Mouse (Mus musculus) lung, postnatal 25 days (tissue): Measurements from ENCODE around the gene Tnni3k.

ENCODE experiments used
- DNase-seq: peaks from one replicate; pipeline ENCODE4 v3.0.0; 2022; ENCODE audit warnings: low spot score

The Tnni3k gene

DNA sequence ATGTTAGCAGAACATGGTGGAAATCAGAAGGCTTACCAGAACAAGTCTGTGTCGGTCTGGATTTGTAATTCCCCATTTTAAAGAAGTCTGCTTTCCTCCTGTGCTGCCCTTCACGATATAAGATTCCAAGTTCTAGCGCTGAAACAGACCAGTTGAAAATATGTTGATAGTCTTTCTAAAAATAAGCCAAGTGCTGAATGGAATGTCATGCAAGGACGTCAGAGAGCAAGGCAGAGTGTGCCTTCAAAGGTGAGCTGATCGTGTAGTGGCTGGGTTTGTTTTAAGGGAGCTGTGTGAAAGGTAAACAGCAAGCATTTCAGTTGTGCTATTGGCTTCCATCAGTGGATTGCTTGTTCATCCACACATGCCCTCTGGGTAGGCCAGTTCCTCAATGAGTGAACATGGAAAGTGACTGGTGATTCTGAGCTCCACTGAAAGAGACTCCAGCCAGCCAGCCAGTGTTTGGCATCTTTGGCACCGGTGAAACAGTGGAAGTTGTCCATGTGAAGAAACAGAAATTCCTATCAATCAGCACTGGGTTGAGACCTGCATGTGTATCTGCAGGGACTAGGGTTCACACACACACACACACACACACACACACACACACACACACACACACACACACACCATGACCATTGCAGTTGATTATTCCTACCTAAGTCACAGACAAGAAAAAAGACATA is at the start of gene Tnni3k:
Gene Tnni3k, minus strand, starts transcription at position 177 of the 686 bp plus-strand sequence.
- no peak for DNase-seq

DNA sequence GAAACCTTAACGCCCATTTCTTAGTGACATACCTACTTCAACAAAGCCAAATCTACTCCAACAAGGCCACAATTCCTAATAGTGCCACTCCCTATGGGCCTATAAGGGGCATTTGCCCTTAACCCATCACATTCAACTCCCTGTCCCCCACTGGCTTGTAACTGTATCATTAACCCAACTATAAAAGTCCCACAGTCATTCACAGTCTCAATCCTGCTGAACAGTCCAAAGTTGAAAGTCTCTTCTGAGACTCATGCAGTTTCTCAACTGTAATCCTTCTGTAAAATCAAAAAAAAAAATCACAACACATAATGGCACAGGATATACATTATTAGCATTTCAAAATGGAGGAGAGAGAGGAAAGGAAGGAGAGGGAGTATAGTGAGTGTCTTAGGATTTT is 44.1 kb upstream of the Tnni3k start:
- no peak for DNase-seq

DNA sequence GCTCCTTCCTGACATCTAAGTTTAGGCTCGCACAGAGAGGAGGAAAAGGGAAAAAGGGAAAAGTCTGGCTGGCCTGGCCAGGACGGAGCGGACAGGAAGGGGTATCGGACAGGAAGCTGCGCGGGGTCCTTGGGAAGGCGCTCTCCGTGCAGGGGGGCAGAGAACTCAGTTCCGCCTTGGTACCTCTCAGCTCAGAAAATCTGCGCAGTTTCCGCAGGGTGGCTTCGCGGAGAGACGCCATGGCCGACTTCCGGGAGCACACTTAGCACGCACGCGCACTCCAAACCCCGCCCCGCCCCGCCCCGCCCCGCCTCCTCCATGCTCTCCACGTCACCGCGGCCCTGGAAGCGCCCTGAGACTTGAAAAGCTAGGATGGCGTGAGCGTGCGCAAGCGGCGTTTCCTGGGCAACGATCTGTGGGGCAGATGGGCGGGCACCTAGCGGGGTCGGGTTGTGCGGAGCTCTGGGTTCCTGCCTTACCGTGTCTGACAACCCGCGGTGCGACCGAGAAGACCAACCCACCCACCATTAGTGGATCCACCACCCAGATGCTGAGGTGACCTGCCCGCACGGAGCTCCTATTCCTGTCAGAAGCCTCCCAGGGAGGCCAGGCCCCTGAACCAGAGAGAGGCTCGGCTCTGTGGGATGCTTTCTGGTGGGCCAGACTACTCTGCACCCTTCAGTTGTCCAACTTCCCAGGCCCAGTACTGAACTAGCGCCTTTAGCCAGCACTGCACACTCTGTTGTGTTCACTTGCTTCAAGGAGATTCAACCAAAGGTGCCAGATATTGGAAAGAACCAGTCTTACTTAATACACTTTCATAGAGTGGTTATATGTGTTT is 38.1 kb upstream of the Tnni3k start, which contains the start of the genes Fpgt and Lrriq3:
Gene Fpgt, minus strand, starts transcription at position 288 of the 841 bp plus-strand sequence.
Gene Lrriq3, plus strand, starts transcription at position 319 of the 841 bp plus-strand sequence.
- DNase-seq: peak; percentile 88

DNA sequence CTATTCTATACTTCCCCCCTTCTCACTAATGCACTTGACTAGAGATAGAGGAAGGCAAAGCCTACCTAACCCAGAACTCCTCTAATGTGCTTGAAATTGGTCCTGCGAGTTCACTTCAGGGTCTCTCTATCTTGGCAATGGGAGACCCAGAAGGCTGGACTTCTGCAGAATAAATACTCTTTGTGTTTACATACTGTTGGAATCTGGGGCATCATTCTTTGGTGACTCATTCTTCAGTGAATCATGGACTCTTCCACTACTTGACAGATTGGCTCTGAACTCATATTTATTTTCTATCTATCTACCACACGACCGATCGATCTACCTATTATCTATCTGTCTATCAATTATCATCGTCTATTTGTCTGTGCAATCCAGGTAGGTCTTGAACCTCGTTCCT is 36.9 kb upstream of the Tnni3k start:
- no peak for DNase-seq

DNA sequence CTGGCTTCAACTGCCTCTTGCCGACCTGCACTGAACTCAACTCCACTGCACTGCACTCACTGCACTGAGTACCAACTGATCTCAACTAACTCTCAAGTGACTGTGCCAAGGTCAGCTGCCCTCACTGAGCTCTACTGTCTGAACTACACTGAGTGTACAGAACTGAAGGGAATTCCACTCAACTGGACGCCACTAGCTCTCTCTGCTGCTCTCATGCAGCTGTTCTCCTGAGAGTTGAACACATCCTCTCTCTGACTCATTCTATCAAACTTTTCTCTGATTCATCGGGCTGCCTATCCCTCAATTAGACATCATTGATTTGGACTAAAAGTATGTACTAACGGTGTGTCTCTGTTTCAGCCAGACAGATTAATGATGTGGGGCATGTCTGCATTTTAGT is 22.7 kb upstream of the Tnni3k start:
- no peak for DNase-seq

DNA sequence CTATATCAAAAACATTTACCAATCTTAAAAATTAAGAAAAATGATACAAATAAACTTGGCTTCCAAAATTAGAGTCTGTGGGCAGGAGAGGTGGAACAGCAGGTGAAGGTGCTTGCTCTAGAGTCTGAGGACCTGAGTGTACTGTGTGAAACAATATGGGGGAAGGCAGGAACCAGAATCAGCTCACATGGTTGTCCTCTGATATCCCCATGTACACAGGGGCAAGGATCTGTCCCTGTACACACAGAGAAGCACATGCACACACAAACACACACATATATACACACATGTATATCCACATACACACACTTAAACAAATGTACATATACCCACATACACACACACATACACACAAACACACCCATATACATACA is 4.2 kb upstream of the Tnni3k start:
- no peak for DNase-seq

DNA sequence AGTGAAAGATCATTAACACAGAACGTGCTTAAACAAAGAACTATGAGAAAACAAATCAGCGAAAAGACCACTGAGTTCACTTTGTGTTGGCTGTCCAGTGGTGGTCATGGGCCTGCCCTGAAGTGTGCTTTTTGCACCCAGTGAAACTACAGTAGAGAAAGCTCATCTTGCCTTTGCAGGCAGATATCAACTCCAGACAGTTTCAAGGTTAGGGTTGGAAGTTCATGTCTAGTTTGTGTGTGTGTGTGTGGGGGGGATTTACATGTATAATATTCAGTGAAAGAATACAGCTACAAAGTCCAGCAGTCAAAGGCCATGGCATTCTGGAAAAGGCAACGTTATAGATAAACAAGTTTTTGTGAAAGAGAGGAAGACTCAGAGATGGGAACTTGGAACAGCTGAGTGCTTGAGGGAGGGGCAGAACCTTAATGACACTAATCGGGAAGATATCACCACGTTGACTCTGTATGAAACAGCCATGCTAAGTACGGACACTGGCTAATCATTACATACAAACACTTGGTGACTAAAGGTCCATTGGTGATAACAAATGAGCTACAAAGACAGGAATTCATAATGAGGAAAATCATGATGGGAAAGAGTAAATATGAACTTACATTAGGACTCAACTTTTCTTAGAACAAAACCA is 3.7 kb upstream of the Tnni3k start:
- no peak for DNase-seq

DNA sequence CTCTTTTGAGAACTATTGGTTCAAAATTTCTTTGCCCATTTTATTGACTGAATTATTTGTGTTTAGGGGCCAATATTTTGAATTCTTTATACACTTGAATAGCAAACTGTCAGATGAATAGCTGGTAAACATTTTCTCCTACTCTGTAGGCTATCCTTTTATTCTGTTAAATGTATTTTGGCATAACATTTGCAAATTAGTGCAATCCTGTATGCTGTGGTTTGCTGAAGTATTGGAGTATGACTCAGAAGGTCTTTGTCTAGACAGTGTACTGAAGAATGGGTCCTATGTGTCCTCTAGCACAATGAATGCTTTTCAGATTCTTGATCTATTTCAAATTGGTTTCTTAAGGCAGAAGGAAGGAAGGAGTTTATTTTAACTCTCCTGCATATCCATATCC is 2.4 kb upstream of the Tnni3k start:
- no peak for DNase-seq

DNA sequence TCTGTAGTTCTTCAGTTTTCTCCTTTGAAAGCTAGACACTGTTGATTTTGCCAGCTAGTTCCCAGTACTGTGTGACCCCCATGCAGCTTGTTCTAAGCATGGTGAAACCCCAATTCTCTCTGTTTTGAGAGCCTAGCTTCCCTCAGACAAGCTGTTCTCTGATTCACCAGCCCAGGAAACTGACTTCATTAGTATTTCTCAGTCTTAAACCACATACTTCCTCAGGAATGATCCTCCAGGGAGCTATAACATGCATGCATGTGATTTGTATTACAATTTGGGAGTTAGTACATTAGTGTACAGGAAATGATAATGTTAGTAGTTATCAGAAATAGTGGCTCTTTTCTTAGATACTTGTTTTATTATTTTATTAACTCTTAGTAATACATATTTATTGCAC is 1.4 kb upstream of the Tnni3k start:
- no peak for DNase-seq

DNA sequence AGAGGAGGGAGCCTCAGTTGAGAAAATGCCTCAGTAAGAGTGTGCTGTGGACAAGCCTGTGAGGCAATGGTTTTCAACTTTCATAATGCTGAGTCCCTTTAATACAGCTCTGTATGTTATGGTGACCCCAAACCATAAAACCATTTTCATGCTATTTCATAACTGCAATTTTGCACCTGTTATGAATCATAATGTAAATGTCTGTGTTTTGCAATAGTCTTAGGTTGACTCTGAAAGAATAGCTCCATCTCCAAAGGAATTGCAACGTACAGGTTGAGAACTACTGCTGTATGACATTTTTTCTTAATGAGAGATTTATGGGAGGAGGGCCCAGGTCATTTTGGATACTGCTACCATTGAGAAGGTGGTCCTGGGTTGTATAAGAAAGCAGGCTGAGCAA is 2.0 kb downstream of the Tnni3k start:
- no peak for DNase-seq

DNA sequence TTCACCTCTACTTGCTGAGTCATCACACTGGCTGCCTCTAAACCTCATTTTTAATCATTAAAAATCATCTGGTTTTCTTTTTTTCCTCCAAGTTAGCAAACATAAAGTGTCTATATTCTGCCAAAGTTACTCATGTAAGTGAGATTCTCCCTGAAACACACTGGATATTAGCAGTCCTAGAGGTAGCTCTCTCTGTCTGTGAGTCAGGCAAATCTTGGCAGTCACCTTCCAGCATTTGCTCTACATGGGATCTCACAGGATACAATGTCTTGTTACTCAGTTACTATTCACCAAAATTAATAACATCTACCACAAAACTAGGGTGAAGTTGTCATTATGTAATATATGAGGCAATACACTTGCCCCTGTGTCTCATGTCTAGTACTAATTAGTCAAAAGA is 3.2 kb downstream of the Tnni3k start:
- DNase-seq: no peak

DNA sequence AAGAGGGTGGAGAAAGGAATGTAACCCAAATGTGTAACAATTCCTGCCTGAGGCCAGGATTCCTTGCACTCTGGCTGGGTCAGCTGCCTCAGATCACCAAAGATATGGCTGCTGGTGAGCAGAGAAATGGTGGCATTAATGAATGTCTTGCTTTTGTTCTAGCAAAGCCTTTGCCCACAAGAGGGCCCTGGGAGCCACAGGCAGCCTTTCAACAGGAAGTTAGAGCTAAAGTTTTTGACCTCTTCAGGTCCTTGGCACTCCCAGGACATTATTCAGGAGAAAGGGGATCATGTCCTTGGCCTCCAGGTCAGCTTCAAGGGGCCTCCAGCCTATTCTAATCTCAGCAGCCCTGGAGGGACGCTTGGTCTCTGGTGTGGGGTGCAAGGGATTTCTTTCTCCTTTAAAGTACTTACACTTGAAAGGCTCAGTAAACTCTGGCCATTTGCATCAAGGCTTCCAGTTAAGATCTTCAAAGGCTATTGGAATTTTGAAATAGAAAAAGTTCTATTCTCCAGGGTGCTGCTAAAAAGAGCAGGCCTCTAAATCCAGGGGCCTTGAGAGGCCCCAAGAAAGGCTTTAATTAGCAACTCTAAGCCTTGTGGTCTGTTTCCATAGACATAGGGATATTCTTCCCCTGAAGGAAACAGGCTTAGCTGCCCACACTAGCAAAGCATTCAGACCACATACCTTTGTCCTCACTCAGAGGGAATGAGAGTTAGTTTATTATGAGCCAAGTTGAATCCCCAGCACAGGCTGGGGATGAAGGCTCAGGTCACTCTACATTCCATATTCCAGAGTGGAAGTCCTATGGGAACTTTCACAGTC is 16.0 kb downstream of the Tnni3k start:
- no peak for DNase-seq

DNA sequence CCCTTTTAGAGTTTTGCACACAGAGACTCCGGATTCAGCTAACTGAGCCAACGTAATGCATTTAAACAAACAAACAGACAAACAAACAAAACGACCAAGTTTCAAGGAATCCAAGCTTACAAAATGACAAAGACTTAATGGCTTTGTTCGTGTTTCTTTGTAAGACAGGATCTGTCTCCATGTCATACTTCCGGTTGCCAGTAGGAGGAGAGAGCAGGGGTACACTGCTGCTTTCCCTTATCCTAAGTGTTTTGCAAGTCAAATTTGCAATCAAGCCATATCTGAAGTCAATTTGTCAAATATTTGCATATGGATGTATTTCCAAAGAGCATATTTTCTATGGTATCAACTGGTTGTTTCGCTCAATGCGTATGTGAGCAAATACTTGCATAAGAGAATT is 20.9 kb downstream of the Tnni3k start:
- no peak for DNase-seq

DNA sequence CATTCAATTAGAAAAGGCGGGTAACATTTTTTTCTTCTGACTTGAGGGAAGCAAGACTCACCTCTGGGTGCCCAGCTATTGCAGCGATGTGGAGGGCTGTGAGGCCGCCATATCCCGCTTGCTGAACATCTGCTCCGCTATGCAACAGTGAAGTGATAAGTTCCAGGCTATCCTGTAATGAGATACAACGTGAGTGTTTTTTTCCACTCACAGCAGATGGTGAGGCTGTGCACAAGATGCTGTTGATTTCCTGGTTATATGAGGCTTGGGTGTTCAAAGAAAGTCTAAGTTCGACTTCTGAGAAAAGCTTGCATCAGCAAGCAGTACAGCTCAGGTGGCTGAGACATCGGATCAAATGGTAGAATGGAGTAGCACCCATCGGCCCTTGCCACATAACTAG is 25.0 kb downstream of the Tnni3k start:
- DNase-seq: no peak

DNA sequence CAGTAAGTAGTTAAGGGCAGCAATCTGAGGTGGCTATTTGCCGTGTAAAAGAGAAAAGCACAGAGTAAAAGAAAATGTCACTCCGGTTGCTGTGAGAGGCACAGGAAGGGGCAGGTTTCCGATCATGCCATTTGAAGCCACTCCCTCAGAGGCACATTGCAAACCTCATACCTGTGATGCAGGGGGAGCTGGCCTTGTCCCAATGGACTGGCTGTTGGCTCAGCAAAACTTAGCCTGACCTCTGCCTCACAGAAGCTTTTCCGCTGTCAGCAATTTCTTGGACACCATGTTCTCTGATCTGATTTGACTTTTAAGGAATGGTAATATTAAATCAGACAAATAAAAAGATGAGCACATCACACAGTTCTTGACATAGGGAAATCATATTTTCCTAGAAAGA is 52.4 kb downstream of the Tnni3k start:
- DNase-seq: no peak

DNA sequence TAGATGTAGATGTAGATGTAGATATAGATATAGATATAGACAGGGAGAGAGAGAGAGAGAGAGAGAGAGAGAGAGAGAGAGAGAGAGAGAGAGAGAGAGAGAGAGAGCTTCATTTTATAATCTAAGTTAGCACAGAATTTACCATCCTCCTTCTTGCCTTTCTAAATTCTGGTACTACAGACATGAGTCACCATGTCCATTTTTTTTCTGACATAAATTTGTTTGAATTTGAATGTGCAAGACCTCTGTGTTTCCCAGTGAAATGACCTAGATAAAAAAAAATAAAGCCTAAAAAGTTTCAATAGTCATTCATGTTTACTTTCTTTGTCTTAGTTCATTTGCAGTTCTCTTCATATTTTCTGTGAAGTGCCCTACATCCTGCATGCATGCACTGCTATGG is 54.2 kb downstream of the Tnni3k start:
- no peak for DNase-seq

DNA sequence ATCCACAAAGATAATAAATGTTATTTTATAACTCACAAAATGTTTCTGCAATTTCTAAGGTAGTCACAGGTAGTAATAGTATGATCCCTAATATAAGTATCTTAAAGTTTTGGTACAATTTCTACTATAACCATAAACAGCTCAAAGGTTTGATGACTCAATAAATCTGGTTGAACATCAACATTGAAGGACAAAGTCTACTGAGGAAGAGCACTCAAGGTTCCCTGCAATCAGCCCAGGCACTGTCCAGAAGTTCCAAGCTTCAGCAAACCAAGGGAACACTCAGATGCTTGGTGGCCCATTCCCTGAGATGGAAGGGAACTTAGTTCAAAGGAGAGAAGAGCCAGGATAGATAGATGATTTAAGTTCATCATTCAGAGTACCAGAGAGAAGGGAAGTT is 62.5 kb downstream of the Tnni3k start:
- no peak for DNase-seq

DNA sequence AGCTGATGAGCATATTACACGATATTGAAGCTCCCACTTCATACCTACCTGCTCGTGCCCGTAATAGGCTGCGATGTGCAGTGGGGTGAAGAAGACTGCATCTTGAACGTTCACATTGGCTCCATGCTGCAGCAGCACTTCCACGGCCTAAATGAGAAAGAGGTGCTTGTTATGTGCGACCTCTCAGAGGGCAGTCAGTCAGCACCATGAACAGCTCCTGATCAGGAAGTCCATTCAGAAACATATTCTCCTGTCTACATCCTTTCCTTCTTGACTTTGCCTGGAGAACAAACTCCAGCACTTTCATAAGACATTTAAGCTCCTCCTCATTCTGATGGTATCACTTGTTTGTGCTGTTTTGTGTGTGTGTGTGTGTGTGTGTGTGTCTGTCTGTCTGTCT is 76.1 kb downstream of the Tnni3k start:
- no peak for DNase-seq

DNA sequence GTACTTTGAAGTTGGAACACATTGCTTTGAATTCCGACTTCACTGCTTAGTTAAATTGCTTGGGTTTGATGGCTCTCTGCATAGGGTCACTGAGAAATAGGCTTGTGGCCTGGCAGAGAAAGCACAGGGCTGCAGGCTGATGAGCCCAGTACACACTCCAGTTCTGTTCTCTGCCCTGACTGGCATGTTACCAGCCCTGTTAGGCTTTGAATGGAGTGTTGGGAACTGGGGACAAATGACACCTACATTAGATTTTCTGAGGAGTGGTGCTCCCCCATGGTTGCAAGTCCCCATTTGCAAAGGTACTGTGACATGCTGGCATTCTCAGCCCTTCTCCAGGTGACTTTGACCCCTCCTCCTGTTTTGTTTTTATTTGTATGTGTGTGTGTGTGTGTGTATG is 83.6 kb downstream of the Tnni3k start:
- DNase-seq: no peak

DNA sequence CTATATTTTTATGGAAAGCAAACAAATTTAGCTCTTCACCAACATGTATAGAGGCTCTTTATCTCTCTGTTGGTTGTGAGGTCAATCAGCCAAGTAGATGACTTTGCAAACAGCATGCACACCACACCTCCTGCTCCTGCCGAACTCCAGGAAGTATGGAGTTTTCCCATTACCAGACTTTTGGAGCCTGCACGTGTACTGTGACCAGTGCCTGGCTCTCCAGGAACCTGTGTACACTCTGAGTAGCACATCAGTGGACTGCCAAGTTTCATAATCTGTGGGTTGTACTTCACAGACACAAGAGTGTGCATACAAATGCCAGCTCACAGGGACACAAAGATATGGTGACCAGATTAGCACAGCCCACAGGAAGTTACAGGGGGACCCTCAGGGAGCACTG is 84.2 kb downstream of the Tnni3k start:
- no peak for DNase-seq

DNA sequence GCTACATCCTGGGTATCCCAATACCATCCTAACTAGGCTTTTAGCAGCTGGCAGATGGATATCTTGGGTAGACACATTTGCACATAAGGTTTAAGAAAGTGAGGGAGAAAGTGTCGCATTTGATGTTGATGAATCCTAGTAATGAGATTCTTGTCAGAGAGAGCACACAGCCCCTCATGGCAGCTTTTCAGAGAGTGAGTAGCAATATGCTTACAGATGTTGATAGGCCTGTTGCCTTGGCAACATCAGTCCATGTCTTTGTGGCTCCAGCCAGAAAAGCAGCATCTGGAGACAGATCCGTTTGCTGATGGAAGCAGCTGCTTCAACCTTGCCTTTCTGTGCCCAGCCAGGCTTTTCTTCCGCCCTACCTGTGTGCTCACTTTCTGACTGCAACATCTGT is 93.9 kb downstream of the Tnni3k start:
- no peak for DNase-seq

DNA sequence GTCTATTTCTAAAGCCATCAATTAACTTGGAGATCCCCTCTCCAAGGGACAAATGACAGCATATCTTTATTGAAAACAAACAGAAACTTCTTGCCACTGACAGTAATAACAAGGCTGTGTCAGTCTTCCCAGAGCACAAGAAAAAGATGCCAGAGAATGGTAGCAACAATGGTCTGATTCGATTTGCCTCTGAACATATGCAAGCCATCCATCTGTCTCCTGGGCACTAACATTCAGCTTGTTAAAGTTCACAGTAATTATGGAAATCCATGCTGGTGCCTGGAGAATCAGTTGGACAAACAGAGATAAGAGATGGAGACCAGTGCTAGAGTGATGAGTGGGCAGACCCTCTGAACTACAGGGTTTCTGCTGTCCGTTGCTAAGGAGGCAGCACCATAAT is 102.1 kb downstream of the Tnni3k start:
- DNase-seq: no peak
